Mouse (Mus musculus): Measurements from ENCODE around the gene Igbp1.
A peak's percentile ranks its signal among the peaks of the same experiment; 100 is the strongest.

Gene Igbp1

GRCm38 (mm10) chrX:100494068-100494978 lies at the start of gene Igbp1:
Gene Igbp1, plus strand, starts transcription at chrX:100494291.
- peak; percentile 89 to 91 for DNase-seq

- DNase-seq = no peak
Measured at GRCm38 (mm10) chrX:100468047-100468446, 26.0 kb upstream of the Igbp1 start.

DNA sequence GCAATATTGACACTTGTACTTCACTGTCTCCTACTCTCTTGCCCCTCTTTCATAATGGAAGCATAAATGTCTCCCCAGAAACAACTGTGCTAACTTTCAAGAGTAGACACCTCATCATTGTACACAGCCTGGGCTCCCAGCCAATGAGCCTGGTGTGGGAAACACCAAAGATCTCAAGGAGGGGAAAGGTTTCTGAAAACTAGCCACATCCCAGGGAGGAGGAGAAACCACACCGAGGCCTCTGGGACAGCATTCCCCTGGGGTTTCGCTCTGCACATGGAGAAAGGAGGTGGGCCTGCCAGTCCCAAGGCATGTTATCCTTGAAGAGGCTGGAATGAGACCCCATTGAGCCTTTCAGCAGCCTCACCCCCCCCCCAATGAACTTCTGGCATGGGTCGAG lies 24.0 kb upstream of the Igbp1 start:
- peak in 1 of 2 experiments; percentile 23 for DNase-seq

DNA sequence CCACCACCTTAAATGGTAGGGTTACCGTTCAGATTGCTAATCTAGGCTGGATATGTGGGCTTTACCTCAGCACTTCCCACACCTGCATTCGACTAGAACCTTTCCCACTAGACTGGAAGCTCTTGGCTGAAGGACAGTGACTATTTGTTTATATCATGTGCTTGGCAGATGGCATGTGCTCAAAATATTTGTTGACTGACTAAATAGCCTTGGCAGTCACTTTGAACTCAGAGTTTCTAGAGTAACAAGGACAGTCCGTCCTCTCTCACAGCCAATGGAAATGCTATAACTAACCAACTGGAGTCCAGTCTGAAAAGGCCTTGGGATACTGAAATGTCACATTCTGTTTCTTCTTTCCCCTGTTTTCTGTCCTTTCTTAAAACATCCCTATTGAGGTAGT lies 22.6 kb upstream of the Igbp1 start:
- DNase-seq = no peak

- peak; percentile 16 to 28 for DNase-seq
Measured at GRCm38 (mm10) chrX:100475569-100476223, 18.4 kb upstream of the Igbp1 start.

DNA sequence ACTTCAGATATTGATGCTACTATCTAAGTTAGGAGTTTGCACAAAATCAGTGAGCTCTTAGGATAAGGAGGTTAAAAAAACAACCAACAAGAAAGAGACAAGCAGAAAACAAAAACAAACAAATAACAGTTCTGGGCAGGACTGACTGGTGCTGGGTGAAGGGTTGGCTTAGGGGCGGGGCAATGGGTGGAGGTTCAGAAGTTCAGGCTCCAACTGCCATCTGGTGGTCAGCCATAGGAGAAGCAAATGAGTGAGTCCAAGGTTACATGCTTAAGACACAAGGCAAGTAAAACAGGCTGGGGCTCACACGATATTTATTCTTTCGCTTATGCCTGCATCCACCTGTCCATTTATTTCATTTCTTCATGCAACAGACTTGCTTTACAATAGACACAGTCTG lies 13.8 kb upstream of the Igbp1 start:
- DNase-seq = peak; percentile 66 to 73

DNA sequence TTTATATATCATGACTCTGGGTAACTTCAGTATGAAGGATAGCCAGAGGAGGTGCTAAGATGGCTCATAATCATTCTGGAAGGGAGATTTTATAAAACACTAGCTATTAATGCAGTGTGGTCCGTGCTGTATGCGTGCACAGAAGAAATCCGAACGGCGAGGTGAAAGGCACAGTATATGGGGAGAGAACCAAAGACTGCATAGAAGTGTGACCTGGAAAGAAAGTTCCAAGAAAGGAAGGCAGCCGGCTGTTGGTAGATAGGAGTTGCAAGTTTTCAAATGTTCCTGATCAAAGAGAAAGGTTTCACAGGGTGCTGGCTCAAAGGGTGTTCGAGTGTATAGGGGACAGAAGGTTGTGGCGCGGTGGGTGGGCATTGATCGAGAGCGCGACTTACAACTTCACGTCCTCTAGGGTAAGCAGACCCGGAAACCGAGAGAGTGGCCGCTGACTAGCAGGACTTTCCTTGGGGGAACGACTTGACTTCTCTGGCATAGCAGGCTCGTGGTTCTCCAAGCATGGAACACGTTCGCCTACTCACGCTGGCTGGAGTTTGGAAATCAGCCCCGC lies 507 bp upstream of the Igbp1 start:
- DNase-seq = no peak

DNA sequence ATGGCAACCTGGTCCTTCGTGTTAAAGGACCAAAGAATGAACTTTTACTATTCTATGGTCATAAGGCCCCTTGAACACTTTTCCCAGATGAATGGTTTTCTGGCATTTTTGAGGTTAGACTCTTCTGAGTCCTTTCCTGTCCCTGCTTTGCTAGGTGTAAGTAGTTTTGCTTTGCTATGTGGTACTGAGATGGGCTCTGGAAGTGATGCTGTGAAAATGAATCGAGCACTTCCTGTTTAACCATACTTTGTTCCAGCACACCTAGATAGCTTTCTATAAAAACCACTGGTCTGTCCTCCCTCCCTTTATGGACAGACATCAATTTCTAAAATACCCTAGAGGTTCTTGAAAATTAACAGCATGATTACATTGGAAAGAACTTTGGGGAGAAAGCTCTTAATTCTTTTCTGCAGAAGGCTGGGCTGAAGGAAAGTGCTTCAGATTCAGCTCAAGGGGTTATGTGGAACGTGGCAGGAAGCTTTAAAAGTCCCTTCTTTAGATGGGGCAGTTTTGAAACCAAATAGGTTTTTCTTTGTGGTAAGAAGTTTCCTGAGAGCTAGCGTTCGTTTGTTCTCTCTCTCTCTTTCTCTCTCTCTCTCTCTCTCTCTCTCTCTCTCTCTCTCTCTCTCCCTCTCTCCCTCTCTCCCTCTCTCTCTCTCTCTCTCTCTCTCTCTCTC lies 10.2 kb downstream of the Igbp1 start:
- DNase-seq = no peak

- no peak for DNase-seq
Measured at GRCm38 (mm10) chrX:100508164-100508563, 14.1 kb downstream of the Igbp1 start.

DNA sequence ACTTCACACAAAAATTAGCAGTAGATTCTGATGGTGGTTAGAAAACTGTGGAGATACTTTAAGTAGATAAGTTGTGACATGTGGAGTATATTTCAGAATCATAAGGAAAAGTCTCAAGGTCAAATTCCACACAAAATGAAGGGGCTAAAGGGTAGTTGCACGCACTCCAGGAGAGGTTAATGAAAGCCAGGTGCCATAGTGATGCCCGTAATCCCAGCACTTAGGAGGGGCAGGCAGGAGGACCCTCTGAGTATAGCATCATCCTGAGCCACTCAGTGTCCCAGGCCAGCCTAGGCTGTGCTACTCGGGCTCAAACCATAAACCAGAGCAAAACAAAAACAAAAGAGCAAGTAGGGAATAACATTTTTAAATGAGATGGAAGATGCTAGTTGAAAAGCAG lies 15.8 kb downstream of the Igbp1 start:
- DNase-seq = no peak

DNA sequence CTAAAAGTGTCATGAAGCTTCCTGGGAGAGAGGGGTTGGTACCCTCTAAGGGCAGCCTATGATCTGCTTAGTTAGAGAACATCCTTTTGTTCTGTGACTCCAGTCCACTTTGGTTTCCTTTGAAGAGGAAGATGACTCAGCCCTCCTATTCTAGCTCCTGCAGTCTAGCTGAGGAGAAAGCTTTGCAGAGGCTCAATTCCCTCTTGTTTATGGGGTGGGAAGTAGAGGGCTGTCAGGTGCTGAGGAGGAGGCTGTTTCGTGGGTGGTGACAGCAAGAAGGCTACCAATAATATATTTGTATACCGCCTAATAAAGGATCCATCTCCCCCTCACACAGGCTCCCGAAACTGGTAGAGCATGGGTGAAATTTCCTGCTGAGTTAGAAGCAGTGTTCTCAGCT lies 22.6 kb downstream of the Igbp1 start:
- DNase-seq = no peak

DNA sequence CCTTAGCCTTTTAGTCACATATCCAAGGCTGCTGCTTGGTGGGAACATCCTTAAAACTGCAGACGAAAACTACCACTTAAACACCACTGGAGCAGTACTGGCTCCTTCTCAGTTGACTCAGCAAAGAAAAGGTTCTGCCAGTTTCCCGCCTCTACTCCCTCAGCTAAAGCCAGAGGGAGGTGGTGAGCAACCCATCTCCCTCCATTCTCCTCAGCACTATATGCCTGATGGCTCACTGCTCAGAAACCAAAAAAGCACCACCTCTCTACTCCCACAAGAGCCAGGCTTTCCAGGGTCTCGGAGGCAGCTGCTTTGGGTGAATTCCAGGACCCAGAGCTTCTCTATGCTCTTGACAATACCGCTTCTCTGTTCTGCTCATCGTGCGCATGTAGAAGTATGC lies 23.5 kb downstream of the Igbp1 start:
- DNase-seq = no peak

GRCm38 (mm10) chrX:100518532-100518931 lies 24.4 kb downstream of the Igbp1 start:
- peak in 1 of 2 experiments; percentile 23 for DNase-seq

- no peak for DNase-seq
Measured at GRCm38 (mm10) chrX:100524471-100524870, 30.4 kb downstream of the Igbp1 start, which contains the start of gene Dgat2l6. Gene Dgat2l6, plus strand, starts transcription at chrX:100524838.

DNA sequence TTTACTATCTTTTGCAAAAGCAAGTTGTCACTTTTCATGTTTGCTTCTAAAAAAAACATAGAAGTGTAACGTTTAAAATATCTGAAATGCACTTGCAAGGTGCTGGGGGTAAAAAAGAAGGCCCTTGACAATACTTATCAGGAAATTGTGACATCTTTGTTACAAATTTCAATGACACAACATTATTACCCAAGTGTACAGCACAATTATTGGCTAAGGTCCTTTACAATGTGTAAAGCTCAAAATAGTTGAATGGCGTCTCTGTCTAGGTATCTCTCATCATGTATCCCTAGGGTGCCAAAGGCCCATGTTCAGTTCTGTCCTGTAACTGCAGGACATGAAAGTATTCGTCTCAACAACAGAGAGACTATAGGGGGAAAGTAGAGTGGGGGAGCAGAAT lies 61.9 kb downstream of the Igbp1 start:
- DNase-seq = no peak

GRCm38 (mm10) chrX:100565696-100566095 lies 71.6 kb downstream of the Igbp1 start:
- no peak for DNase-seq

Data from lung, adult 18-20 months (tissue).